In the genomic region with DNA sequence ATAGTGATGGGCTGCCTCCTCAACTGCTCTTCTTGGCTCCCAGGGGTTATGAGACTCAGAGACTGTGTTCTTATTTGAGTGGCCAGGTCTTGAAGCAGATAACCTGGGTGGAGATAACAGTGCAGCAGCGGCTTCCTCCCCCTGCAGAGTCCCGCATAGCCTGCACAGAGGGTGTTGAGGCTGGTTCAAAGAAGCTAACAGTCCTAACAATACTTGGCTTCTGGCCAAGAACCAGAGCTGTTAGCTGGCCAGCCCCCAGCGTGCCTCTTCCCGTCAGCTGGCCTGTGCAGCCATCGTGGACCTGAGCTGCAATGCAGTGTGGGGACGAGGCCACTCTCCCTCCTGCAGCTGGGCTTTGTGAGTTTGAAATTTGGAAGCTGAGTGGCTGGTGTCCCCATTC, we compare ENCODE assay signal across 9 mouse cellular contexts. TPM values are rescaled to one million over a fixed set of nuclear protein-coding genes. Genes with fewer than 3 reads are reported as not detected.
DNase-seq lines count a peak whose midpoint lies in the region; ATAC-seq and TF ChIP-seq lines count a peak whose summit lies in the region.
"Had no signal": no experiment of that assay in that cellular context is flagged by ENCODE, and none has a peak within 500 bp of the region (broad histone marks: within the 10 kb centered on the region; RNA-seq: fewer than 3 reads in every experiment).

No protein-coding gene starts in this region.

- no peak for ATAC-seq in neural tube, embryonic 11.5 days (ENCODE audit: insufficient read depth, low FRiP score, low TSS enrichment)
- peak; percentile 66 for ATAC-seq in hindbrain, postnatal 0 days
- ATAC-seq in lung, embryonic 15.5 days (ENCODE audit: borderline replicate concordance, extremely low read depth, low FRiP score, low TSS enrichment), result peak; percentile 79
- 0 out of 2 replicates have a peak, but pooled peaks have one; percentile 61 for ATAC-seq in stomach, postnatal 0 days (ENCODE audit: low FRiP score, low TSS enrichment)
- ATAC-seq in granulocyte monocyte progenitor cell, adult 5-6 weeks (replicated peaks; ENCODE audit: poor library complexity, severe bottlenecking), result no peak

- H3K4me3 ChIP-seq in neural tube, embryonic 11.5 days (ENCODE audit: low read depth, low read length), result no peak overlapping the region
- no peak overlapping the region for H3K4me3 ChIP-seq in hindbrain, postnatal 0 days (ENCODE audit: low read length)
- no peak overlapping the region for H3K4me3 ChIP-seq in lung, embryonic 15.5 days
- H3K4me3 ChIP-seq in stomach, postnatal 0 days (ENCODE audit: low read depth, low read length), result no peak overlapping the region

- H3K27me3 ChIP-seq in neural tube, embryonic 11.5 days (ENCODE audit: control insufficient read depth, insufficient read depth, low read length), result no peaks in the 10 kb centered on the region
- no peaks in the 10 kb centered on the region for H3K27me3 ChIP-seq in hindbrain, postnatal 0 days (ENCODE audit: insufficient read depth, low read length)
- H3K27me3 ChIP-seq in lung, embryonic 15.5 days, result no peaks in the 10 kb centered on the region
- no peaks in the 10 kb centered on the region for H3K27me3 ChIP-seq in stomach, postnatal 0 days (ENCODE audit: control insufficient read depth, insufficient read depth, low read length)

- 0 out of 2 replicates have a peak, but pooled peaks cover 3% of the 10 kb centered on the region for H3K4me1 ChIP-seq in neural tube, embryonic 11.5 days (ENCODE audit: control insufficient read depth, insufficient read depth, low read length)
- H3K4me1 ChIP-seq in hindbrain, postnatal 0 days (ENCODE audit: insufficient read depth, low read length), result peaks cover 13% of the 10 kb centered on the region; the same call in 1 of the 2 replicates
- peaks cover 37% of the 10 kb centered on the region for H3K4me1 ChIP-seq in lung, embryonic 15.5 days
- peaks cover 6% of the 10 kb centered on the region; the same call in 1 of the 2 replicates for H3K4me1 ChIP-seq in stomach, postnatal 0 days (replicated peaks; ENCODE audit: control insufficient read depth, insufficient read depth)

- DNase-seq in neural tube, embryonic 11.5 days (ENCODE audit: low spot score), result peak; percentile 53
- DNase-seq in neural tube, embryonic 10.5 days (ENCODE audit: extremely low spot score, low spot score), result no peak
- DNase-seq in forelimb bud, embryonic 11.5 days (ENCODE audit: low read depth, low spot score), result peak; percentile 68
- DNase-seq in hindbrain, postnatal 0 days (ENCODE audit: low spot score), result peak; percentile 80
- peak; percentile 39 for DNase-seq in stomach, postnatal 0 days (ENCODE audit: low spot score)
- DNase-seq in testis, postnatal 10 days (ENCODE audit: low spot score), result no peak

- no peak for TF ChIP-seq CTCF in hindbrain, postnatal 0 days (IDR thresholded peaks at IDR 0.05; ENCODE audit: low read depth)
- no peak for TF ChIP-seq CTCF in stomach, postnatal 0 days (IDR thresholded peaks at IDR 0.05; ENCODE audit: low read depth)

- no peak overlapping the region for H3K9ac ChIP-seq in neural tube, embryonic 11.5 days (ENCODE audit: low read length)
- H3K9ac ChIP-seq in hindbrain, postnatal 0 days (replicated peaks; ENCODE audit: low read length), result no peak overlapping the region
- no peak overlapping the region for H3K9ac ChIP-seq in lung, embryonic 15.5 days
- no peak overlapping the region for H3K9ac ChIP-seq in stomach, postnatal 0 days (ENCODE audit: low read length)

- no peaks in the 10 kb centered on the region for H3K9me3 ChIP-seq in neural tube, embryonic 11.5 days (ENCODE audit: control insufficient read depth, low read length)
- H3K9me3 ChIP-seq in hindbrain, postnatal 0 days (ENCODE audit: low read length), result no peaks in the 10 kb centered on the region
- no peaks in the 10 kb centered on the region for H3K9me3 ChIP-seq in lung, embryonic 15.5 days
- H3K9me3 ChIP-seq in stomach, postnatal 0 days (ENCODE audit: control insufficient read depth, low read length), result no peaks in the 10 kb centered on the region

- TF ChIP-seq EP300 in stomach, postnatal 0 days (optimal IDR thresholded peaks at IDR 0.05), result no peak

- no peak overlapping the region for H3K4me2 ChIP-seq in neural tube, embryonic 11.5 days (ENCODE audit: low read depth)
- H3K4me2 ChIP-seq in hindbrain, postnatal 0 days (ENCODE audit: low read depth, low read length), result no peak overlapping the region
- H3K4me2 ChIP-seq in lung, embryonic 15.5 days, result no peak overlapping the region
- H3K4me2 ChIP-seq in stomach, postnatal 0 days (replicated peaks; ENCODE audit: low read depth), result no peak overlapping the region

- 25% methylated on average over 6 of the region's 6 CpGs for WGBS in neural tube, embryonic 11.5 days
- 13% methylated on average over 6 of the region's 6 CpGs for WGBS in hindbrain, postnatal 0 days
- WGBS in lung, embryonic 15.5 days, result 0% methylated on average over 6 of the region's 6 CpGs
- WGBS in stomach, postnatal 0 days, result 5% methylated on average over 6 of the region's 6 CpGs

- no peak overlapping the region for H3K27ac ChIP-seq in neural tube, embryonic 11.5 days (ENCODE audit: low read depth, low read length)
- no peak overlapping the region for H3K27ac ChIP-seq in hindbrain, postnatal 0 days
- H3K27ac ChIP-seq in lung, embryonic 15.5 days, result peak overlapping the region; percentile 75
- peak overlapping the region; percentile 69; the same call in 1 of the 2 replicates for H3K27ac ChIP-seq in stomach, postnatal 0 days (replicated peaks)

- H3K36me3 ChIP-seq in neural tube, embryonic 11.5 days (ENCODE audit: control insufficient read depth, insufficient read depth, low read length), result no peaks in the 10 kb centered on the region
- H3K36me3 ChIP-seq in hindbrain, postnatal 0 days (ENCODE audit: insufficient read depth, low read length), result no peaks in the 10 kb centered on the region
- no peaks in the 10 kb centered on the region for H3K36me3 ChIP-seq in lung, embryonic 15.5 days
- no peaks in the 10 kb centered on the region for H3K36me3 ChIP-seq in stomach, postnatal 0 days (ENCODE audit: control insufficient read depth, insufficient read depth, low read length)

RNA-seq across cellular contexts. Expression of gene Adamtsl2, which starts 18.6 kb away (rescaled TPM):
- polyA plus RNA-seq in neural tube, embryonic 11.5 days (2014; fragmentation: Nextera tagmentation; extraction: Ambion mirVana), result 6.5 and 7.2 TPM in 2 replicates
- 8.7 and 9.9 TPM in 2 replicates for total RNA-seq in hindbrain, postnatal 0 days (2014; rRNA removed)
- polyA plus RNA-seq in hindbrain, postnatal 0 days (2015; fragmentation: Nextera tagmentation; extraction: Ambion mirVana), result 4.4 and 5.3 TPM in 2 replicates
- polyA plus RNA-seq in lung, embryonic 15.5 days (2015; fragmentation: Nextera tagmentation; extraction: Ambion mirVana), result 20.5 and 27.4 TPM in 2 replicates
- 1.4 and 3.4 TPM in 2 replicates for polyA plus RNA-seq in stomach, postnatal 0 days (2015; fragmentation: Nextera tagmentation; extraction: Ambion mirVana)
- not detected in 2 replicates for total RNA-seq in granulocyte monocyte progenitor cell, adult 5-6 weeks (2014; fragmentation: Nextera tagmentation)
- total RNA-seq in granulocyte monocyte progenitor cell, adult 5-6 weeks (2017), result not detected in 2 replicates

RNA-seq across cellular contexts. Expression of gene Mymk, which starts 25.8 kb away (rescaled TPM):
- 11.5 and 14.5 TPM in 2 replicates for polyA plus RNA-seq in neural tube, embryonic 11.5 days (2014; fragmentation: Nextera tagmentation; extraction: Ambion mirVana)
- total RNA-seq in hindbrain, postnatal 0 days (2014; rRNA removed), result not detected in 2 replicates
- 0.19 and 0.30 TPM in 2 replicates for polyA plus RNA-seq in hindbrain, postnatal 0 days (2015; fragmentation: Nextera tagmentation; extraction: Ambion mirVana)
- 0.49 and 0.76 TPM in 2 replicates for polyA plus RNA-seq in lung, embryonic 15.5 days (2015; fragmentation: Nextera tagmentation; extraction: Ambion mirVana)
- polyA plus RNA-seq in stomach, postnatal 0 days (2015; fragmentation: Nextera tagmentation; extraction: Ambion mirVana), result 0.55 and 1.1 TPM in 2 replicates
- total RNA-seq in granulocyte monocyte progenitor cell, adult 5-6 weeks (2014; fragmentation: Nextera tagmentation), result not detected in 2 replicates
- total RNA-seq in granulocyte monocyte progenitor cell, adult 5-6 weeks (2017), result not detected in 2 replicates
- total RNA-seq: adrenal gland, postnatal 36 days had no signal

RNA-seq across cellular contexts. Expression of gene Fam163b, which starts 44.5 kb away (rescaled TPM):
- polyA plus RNA-seq in neural tube, embryonic 11.5 days (2014; fragmentation: Nextera tagmentation; extraction: Ambion mirVana), result 0.37 and 0.54 TPM in 2 replicates
- total RNA-seq in hindbrain, postnatal 0 days (2014; rRNA removed), result 7.1 and 8.5 TPM in 2 replicates
- 9.6 and 10.3 TPM in 2 replicates for polyA plus RNA-seq in hindbrain, postnatal 0 days (2015; fragmentation: Nextera tagmentation; extraction: Ambion mirVana)
- polyA plus RNA-seq in lung, embryonic 15.5 days (2015; fragmentation: Nextera tagmentation; extraction: Ambion mirVana), result 0.69 and 0.70 TPM in 2 replicates
- 0.07 and 0.13 TPM in 2 replicates for polyA plus RNA-seq in stomach, postnatal 0 days (2015; fragmentation: Nextera tagmentation; extraction: Ambion mirVana)
- total RNA-seq in granulocyte monocyte progenitor cell, adult 5-6 weeks (2014; fragmentation: Nextera tagmentation), result not detected in 2 replicates
- total RNA-seq in granulocyte monocyte progenitor cell, adult 5-6 weeks (2017), result not detected in 2 replicates

Comparison
In these comparisons a context has a peak if more than half of its experiments do, and no peak if none do; other contexts are left out.
1. DNase-seq: peak in neural tube, embryonic 11.5 days (single experiment), forelimb bud, embryonic 11.5 days (single experiment), hindbrain, postnatal 0 days (single experiment) and stomach, postnatal 0 days (single experiment); none in neural tube, embryonic 10.5 days (single experiment) and testis, postnatal 10 days (single experiment).
2. ATAC-seq: peak in hindbrain, postnatal 0 days (single experiment), lung, embryonic 15.5 days (single experiment) and stomach, postnatal 0 days (single experiment); none in neural tube, embryonic 11.5 days (single experiment) and granulocyte monocyte progenitor cell, adult 5-6 weeks (single experiment).
3. H3K27ac ChIP-seq: peak in lung, embryonic 15.5 days (single experiment) and stomach, postnatal 0 days (single experiment); none in neural tube, embryonic 11.5 days (single experiment) and hindbrain, postnatal 0 days (single experiment).